Mouse (Mus musculus): ENCODE results near the gene Usf1. TPM values are rescaled to one million over a fixed set of nuclear protein-coding genes. Genes with fewer than 3 reads are reported as not detected.

Usf1 gene
- polyA plus RNA-seq, 3 experiments from 2014 or later, result 46.9 to 62.6 (median 57.2) TPM

GRCm38 (mm10) chr1:171454926-171455325 is 43.8 kb downstream of the Usf1 start:
- no peak for ATAC-seq

- no peak for ATAC-seq
These were observed 46.5 kb downstream of the Usf1 start for GRCm38 (mm10) chr1:171457568-171457967.

GRCm38 (mm10) chr1:171459791-171460190 is 48.7 kb downstream of the Usf1 start:
- ATAC-seq, result no peak

DNA sequence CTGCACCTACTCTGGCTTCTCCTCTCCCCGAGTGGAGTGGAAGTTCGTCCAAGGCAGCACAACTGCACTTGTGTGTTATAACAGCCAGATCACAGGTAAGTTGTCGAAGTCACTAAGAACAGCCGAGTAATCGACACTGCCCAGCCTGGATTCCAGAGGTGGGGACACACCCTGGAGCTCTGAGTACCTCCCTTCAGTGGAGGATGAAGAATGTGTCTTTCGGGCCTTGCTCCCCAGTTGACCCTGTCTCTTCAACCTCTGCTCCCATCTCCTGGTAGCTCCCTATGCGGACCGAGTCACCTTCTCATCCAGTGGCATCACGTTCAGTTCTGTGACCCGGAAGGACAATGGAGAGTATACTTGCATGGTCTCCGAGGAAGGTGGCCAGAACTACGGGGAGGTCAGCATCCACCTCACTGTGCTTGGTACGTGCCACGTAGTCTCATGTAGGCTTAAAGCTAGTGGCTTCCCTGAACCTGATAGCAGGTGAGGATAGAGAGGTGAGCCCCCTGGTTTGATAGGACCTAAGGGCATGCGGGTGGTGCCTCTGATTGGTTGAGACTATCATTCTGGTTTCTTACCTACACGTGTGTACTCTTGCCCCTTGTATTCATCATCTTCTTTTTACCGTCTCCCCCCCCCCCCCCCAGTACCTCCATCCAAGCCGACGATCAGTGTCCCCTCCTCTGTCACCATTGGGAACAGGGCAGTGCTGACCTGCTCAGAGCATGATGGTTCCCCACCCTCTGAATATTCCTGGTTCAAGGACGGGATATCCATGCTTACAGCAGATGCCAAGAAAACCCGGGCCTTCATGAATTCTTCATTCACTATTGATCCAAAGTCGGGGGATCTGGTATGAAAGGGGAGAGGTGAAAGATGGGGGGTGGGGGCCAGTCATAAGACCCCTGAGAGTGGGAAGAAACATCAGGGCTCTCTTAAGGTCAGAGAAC is 49.7 kb downstream of the Usf1 start:
- no peak for ATAC-seq

- no peak for ATAC-seq
These were observed 52.0 kb downstream of the Usf1 start for GRCm38 (mm10) chr1:171463133-171463532.

GRCm38 (mm10) chr1:171465749-171466412 is 54.8 kb downstream of the Usf1 start:
- ATAC-seq, result no peak

DNA sequence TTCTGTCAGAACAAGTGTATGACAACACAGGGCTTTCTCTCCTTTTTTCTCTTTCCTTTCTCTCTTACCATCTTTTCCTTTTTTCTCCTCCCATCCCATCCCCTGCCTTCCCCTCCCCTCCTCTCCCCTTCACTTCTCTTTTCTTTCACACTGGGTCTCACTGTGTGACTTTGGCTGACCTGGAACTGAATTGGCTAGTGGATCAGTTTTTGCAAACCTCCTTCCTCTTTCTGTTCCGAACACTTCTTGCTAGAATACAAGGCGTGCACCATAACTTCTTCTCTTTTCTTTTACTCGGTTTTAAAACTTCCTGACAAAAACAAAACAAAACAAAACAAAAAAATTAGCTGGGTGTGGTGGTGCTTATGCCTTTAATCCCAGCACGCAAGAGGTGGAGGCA is 55.5 kb downstream of the Usf1 start:
- no peak for ATAC-seq

Other genes starting within 250 kb of the Usf1 start
- gene Pcp4l1, start 215.0 kb upstream of the Usf1 start, polyA plus RNA-seq (2017; shearing (Covaris generic)), result not detected
- under 1 TPM; 0.39 to 0.75 (median 0.75) TPM for gene Nr1i3, start 197.3 kb upstream of the Usf1 start, polyA plus RNA-seq (2017; shearing (Covaris generic))
- gene Tomm40l, start 188.8 kb upstream of the Usf1 start, polyA plus RNA-seq (2017; shearing (Covaris generic)), result 10 to 100 TPM; 24.1 to 34.6 (median 28.7) TPM
- gene Apoa2, start 186.3 kb upstream of the Usf1 start, polyA plus RNA-seq (2017; shearing (Covaris generic)), result not detected
- 10 to 100 TPM in 1 of 3 experiments, not detected in 2; 10.7 TPM for gene Fcer1g, start 176.9 kb upstream of the Usf1 start, polyA plus RNA-seq (2017; shearing (Covaris generic))
- under 1 TPM in 1 of 3 experiments, not detected in 2; 0.09 TPM for gene Adamts4, start 160.9 kb upstream of the Usf1 start, polyA plus RNA-seq (2017; shearing (Covaris generic))
- 100 to 1,000 TPM; 106 to 120 (median 119) TPM for gene Ndufs2, start 159.9 kb upstream of the Usf1 start, polyA plus RNA-seq (2017; shearing (Covaris generic))
- gene B4galt3, start 141.0 kb upstream of the Usf1 start, polyA plus RNA-seq (2017; shearing (Covaris generic)), result 10 to 100 TPM; 35.3 to 68.9 (median 60.8) TPM
- gene Ppox, start 130.1 kb upstream of the Usf1 start, polyA plus RNA-seq (2017; shearing (Covaris generic)), result 10 to 100 TPM; 38.2 to 90.1 (median 78.6) TPM
- gene Usp21, start 123.3 kb upstream of the Usf1 start, polyA plus RNA-seq (2017; shearing (Covaris generic)), result 10 to 100 TPM; 11.0 to 25.3 (median 15.4) TPM
- gene Ufc1, start 116.3 kb upstream of the Usf1 start, polyA plus RNA-seq (2017; shearing (Covaris generic)), result 100 to 1,000 TPM in 1 of 3 experiments, 10 to 100 TPM in 2; 74.6 to 118 (median 92.5) TPM
- 10 to 100 TPM; 35.5 to 41.7 (median 39.7) TPM for gene Dedd, start 82.2 kb upstream of the Usf1 start, polyA plus RNA-seq (2017; shearing (Covaris generic))
- 10 to 100 TPM; 24.6 to 32.9 (median 30.1) TPM for gene Nit1, start 65.7 kb upstream of the Usf1 start, polyA plus RNA-seq (2017; shearing (Covaris generic))
- 10 to 100 TPM; 48.9 to 70.1 (median 58.1) TPM for gene Pfdn2, start 65.6 kb upstream of the Usf1 start, polyA plus RNA-seq (2017; shearing (Covaris generic))
- gene Klhdc9, start 50.5 kb upstream of the Usf1 start, polyA plus RNA-seq (2017; shearing (Covaris generic)), result 1 to 10 TPM in 1 of 3 experiments, under 1 TPM in 1, not detected in 1; 0.54 to 1.4 TPM
- under 1 TPM in 2 of 3 experiments, not detected in 1; 0.09 to 0.25 TPM for gene Nectin4, start 41.2 kb upstream of the Usf1 start, polyA plus RNA-seq (2017; shearing (Covaris generic))
- gene Arhgap30, start 22.4 kb upstream of the Usf1 start, polyA plus RNA-seq (2017; shearing (Covaris generic)), result 10 to 100 TPM; 73.5 to 84.6 (median 78.0) TPM
- 10 to 100 TPM in 2 of 3 experiments, 1 to 10 TPM in 1; 9.8 to 17.9 (median 12.6) TPM for gene Tstd1, start 7.6 kb downstream of the Usf1 start, polyA plus RNA-seq (2017; shearing (Covaris generic))
- 1 to 10 TPM in 1 of 3 experiments, under 1 TPM in 2; 0.32 to 1.0 (median 0.55) TPM for gene F11r, start 26.2 kb downstream of the Usf1 start, polyA plus RNA-seq (2017; shearing (Covaris generic))
- 10 to 100 TPM in 2 of 3 experiments, 1 to 10 TPM in 1; 8.9 to 13.0 (median 10.3) TPM for gene Alyref2, start 92.2 kb downstream of the Usf1 start, polyA plus RNA-seq (2017; shearing (Covaris generic))
- gene Itln1, start 124.0 kb downstream of the Usf1 start, polyA plus RNA-seq (2017; shearing (Covaris generic)), result not detected
- gene Cd244a, start 147.9 kb downstream of the Usf1 start, polyA plus RNA-seq (2017; shearing (Covaris generic)), result 1 to 10 TPM in 1 of 3 experiments, under 1 TPM in 1, not detected in 1; 0.20 to 1.6 TPM
- 10 to 100 TPM; 58.2 to 92.2 (median 79.1) TPM for gene Ly9, start 196.1 kb downstream of the Usf1 start, polyA plus RNA-seq (2017; shearing (Covaris generic))
- 10 to 100 TPM in 2 of 3 experiments, 1 to 10 TPM in 1; 8.5 to 62.5 (median 12.3) TPM for gene Slamf7, start 241.7 kb downstream of the Usf1 start, polyA plus RNA-seq (2017; shearing (Covaris generic))